20 mouse cellular contexts compared by ENCODE assay signal in genomic region chr1:54840040-54840439, GRCm38 (mm10).
DNase-seq lines count a peak whose midpoint lies in the region; ATAC-seq and TF ChIP-seq lines count a peak whose summit lies in the region.
"Had no signal": no experiment of that assay in that cellular context is flagged by ENCODE, and none has a peak within 500 bp of the region (broad histone marks: within the 10 kb centered on the region; RNA-seq: fewer than 3 reads in every experiment).

No protein-coding gene starts in this region.

- intact Hi-C loops in heart, postnatal 10 days (cut with DNase I) = no loop called here
- intact Hi-C loops in left cerebral cortex, adult 2 months (cut with DNase I) = no loop called here

- H3K27ac ChIP-seq in heart, embryonic 16.5 days (ENCODE audit: low read length) = peak overlapping the region; percentile 41; the same call in 1 of the 2 replicates
- H3K27ac ChIP-seq in bone marrow macrophage, adult 2 months (ENCODE audit: insufficient read depth, low read depth, low read length) = peak overlapping the region; percentile 8; the same call in 1 of the 2 replicates
- no peak overlapping the region for H3K27ac ChIP-seq in left cerebral cortex, adult 2 months
- H3K27ac ChIP-seq: forebrain, embryonic 13.5 days; hindbrain, embryonic 14.5 days; liver, embryonic 13.5 days; midbrain, embryonic 10.5 days had no signal

- no peaks in the 10 kb centered on the region for H3K36me3 ChIP-seq in heart, embryonic 16.5 days (ENCODE audit: control insufficient read depth, insufficient read depth)
- H3K36me3 ChIP-seq: liver, embryonic 13.5 days; midbrain, embryonic 10.5 days had no signal

- no peak overlapping the region for H3K4me2 ChIP-seq in heart, embryonic 16.5 days (ENCODE audit: low read depth, low read length)
- H3K4me2 ChIP-seq: forebrain, embryonic 13.5 days; hindbrain, embryonic 14.5 days; liver, embryonic 13.5 days had no signal

- no peak for TF ChIP-seq CTCF in lung, adult 2 months (IDR thresholded peaks at IDR 0.05; ENCODE audit: insufficient read depth, low read length)
- no peak for TF ChIP-seq CTCF in bone marrow macrophage, adult 2 months (IDR thresholded peaks at IDR 0.05; ENCODE audit: low read depth, low read length)
- no peak for TF ChIP-seq CTCF in left cerebral cortex, adult 2 months (IDR thresholded peaks at IDR 0.05)

- TF ChIP-seq POLR2A in lung, adult 2 months (IDR thresholded peaks at IDR 0.05; ENCODE audit: borderline replicate concordance, extremely low read depth, low read depth, low read length) = no peak
- no peak for TF ChIP-seq POLR2A in bone marrow macrophage, adult 2 months (IDR thresholded peaks at IDR 0.05; ENCODE audit: borderline replicate concordance, low read depth, low read length)

- H3K27me3 ChIP-seq in heart, embryonic 16.5 days (ENCODE audit: control insufficient read depth, insufficient read depth, low read length) = no peaks in the 10 kb centered on the region
- H3K27me3 ChIP-seq: forebrain, embryonic 13.5 days; liver, embryonic 13.5 days had no signal

- H3K9ac ChIP-seq in heart, embryonic 16.5 days (ENCODE audit: low read length) = no peak overlapping the region
- H3K9ac ChIP-seq: forebrain, embryonic 13.5 days; hindbrain, embryonic 14.5 days; liver, embryonic 13.5 days had no signal

- H3K4me3 ChIP-seq in heart, embryonic 16.5 days (ENCODE audit: low read length) = no peak overlapping the region
- H3K4me3 ChIP-seq in lung, adult 2 months (replicated peaks; ENCODE audit: extremely low read depth, low read depth, low read length) = no peak overlapping the region
- no peak overlapping the region for H3K4me3 ChIP-seq in bone marrow macrophage, adult 2 months (ENCODE audit: insufficient read depth, low read length)
- H3K4me3 ChIP-seq in left cerebral cortex, adult 2 months = no peak overlapping the region
- H3K4me3 ChIP-seq: erythroblast, embryonic 14.5 days; forebrain, embryonic 13.5 days; liver, embryonic 13.5 days; midbrain, embryonic 10.5 days had no signal

- DNase-seq in heart, postnatal 10 days = no peak
- DNase-seq in lung, postnatal 10 days = peak; percentile 38
- DNase-seq in lung, adult 2 months = no peak
- DNase-seq in MN1 (ENCODE audit: low spot score) = no peak
- no peak for DNase-seq in cerebellum, adult 9-10 months
- DNase-seq in left cerebral cortex, adult 2 months (ENCODE audit: extremely low spot score in 1 of 2, low spot score in 2 of 2) = no peak
- DNase-seq: cerebellum, adult 2 months; gastrocnemius, postnatal 14 days; heart, postnatal 14 days; kidney, postnatal 14 days; left cerebral cortex, postnatal 4 days; liver, embryonic 13.5 days; thymus, postnatal 25 days had no signal

- no peak for ATAC-seq in heart, embryonic 16.5 days (replicated peaks; ENCODE audit: extremely low read depth, insufficient read depth, low FRiP score)
- ATAC-seq: forebrain, embryonic 13.5 days; intestine, embryonic 16.5 days had no signal

- no peaks in the 10 kb centered on the region for H3K9me3 ChIP-seq in heart, embryonic 16.5 days (replicated peaks; ENCODE audit: control insufficient read depth, low read length)
- H3K9me3 ChIP-seq: forebrain, embryonic 13.5 days; liver, embryonic 13.5 days; midbrain, embryonic 10.5 days had no signal

- WGBS in heart, embryonic 16.5 days = 39% methylated on average over 2 of the region's 2 CpGs
- WGBS in lung, adult 2 months = 26% methylated on average over 2 of the region's 2 CpGs

- peaks cover 25% of the 10 kb centered on the region for H3K4me1 ChIP-seq in heart, embryonic 16.5 days (ENCODE audit: control insufficient read depth, insufficient read depth, low read length)
- H3K4me1 ChIP-seq in lung, adult 2 months (ENCODE audit: control insufficient read depth, insufficient read depth, low read length) = peaks cover 31% of the 10 kb centered on the region
- H3K4me1 ChIP-seq in bone marrow macrophage, adult 2 months (ENCODE audit: control insufficient read depth, insufficient read depth, low read length) = peaks cover 67% of the 10 kb centered on the region
- H3K4me1 ChIP-seq: forebrain, embryonic 13.5 days; midbrain, embryonic 10.5 days had no signal
